Mouse (Mus musculus): ENCODE measurements around the gene Fiz1.

Fiz1 gene

DNA sequence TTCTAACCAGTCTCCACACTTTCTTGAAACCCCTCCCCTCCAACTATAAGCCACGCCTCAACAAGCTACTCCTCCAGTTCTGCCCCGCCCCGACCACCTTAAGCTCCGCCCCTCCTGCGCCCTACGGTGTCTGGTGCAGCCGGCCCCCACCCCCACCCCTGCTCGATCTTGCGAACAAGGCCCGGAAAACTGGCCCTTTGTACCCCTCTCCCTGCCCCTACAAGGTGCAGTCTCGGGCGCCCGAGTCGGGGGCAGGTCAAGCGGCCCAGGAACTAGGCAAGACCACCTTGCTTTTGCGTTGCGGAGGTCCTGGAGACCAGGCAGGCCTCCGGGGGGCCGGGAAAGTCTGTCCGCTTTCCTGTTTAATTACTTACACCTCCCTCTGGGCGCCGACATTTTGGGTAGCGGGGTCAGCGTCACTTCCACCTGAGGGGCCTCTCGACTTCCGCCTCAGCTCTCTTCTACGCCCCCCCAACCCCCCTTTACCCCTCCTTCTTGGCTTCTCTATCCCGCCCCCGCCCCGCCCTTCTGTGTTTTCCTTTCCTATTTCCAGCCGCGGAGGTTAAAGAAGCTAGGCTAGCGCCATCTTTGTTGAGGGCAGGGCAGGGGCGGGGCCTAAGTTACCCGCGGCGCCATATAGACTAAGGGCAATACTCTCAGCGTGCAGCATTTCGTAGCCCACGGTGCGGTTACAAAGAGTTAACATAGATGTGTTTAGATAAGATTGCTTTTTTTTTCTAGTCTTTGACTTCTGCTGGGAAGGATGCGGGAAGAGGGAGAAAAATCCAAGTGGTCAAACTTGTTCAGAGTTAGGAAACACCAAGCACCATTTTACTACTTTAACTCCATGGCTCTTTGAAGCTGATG is at the start of gene Fiz1, which contains the start of gene Zfp524:
Gene Fiz1, minus strand, starts transcription at position 447 of the 867 bp plus-strand sequence.
Gene Zfp524, plus strand, starts transcription at position 165 of the 867 bp plus-strand sequence.
- peak; percentile 98 for DNase-seq (ENCODE audit: low read depth, low spot score)

DNA sequence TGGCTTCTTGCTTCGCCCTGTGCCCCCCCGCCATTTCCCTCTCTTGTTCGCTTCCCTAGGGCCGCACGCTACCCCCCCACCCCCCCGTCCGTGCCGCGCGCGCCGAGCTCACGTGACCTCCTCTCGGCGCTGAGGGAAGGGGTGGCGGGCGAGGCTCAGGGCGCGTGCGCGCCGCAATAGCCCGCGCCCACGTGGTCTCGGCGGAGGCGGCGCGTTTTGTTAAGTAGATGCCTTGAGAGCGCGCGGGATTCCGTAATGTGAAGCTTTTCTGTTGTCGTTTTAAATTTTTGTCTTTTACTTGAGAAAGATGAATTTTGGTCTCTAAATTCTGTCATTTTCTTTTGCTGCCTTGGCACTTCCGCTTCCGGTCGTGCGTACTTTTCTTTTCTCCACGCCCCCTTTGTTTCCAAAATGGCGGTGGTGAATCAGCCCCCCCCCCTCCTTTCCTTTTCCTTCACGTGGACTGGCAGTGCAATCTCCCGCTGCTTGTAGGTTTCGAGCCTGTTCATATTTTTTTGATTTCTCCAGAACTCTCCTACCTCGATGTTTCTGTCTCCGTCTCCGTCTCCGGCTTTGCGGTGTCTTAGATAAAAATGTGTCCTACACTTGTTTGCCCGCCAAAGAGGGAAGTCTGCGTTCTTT is 48.0 kb upstream of the Fiz1 start:
- peak; percentile 91 for DNase-seq (ENCODE audit: low read depth, low spot score)

DNA sequence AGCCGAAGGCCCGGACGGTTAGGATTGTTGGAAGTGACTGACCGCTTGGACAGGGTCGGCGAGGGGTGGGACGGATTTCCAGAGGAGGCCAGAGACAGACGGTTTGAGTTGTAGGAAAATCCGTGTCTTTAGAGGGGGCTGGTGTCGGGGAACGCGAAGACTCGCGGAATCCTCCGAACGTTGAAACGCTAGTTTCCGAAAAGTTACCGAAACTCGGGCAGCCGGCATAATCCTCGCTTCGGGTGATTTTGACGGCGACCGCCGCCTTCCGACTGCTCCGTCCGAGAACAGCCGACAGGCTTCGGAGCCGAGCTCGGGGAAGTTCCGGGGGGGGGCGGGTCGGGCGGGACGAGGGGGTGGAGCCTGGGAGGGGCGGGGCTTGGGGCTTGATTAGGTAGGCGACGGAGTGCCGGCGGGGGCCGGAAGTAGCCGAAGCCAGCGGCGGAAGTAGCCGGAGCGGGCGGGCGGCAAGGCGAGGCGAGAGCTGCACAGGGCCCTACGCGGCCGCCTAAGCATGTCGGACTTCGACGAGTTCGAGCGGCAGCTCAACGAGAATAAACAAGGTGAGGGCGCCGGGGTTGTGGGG is 47.4 kb upstream of the Fiz1 start, which contains the start of gene U2af2:
Gene U2af2, plus strand, starts transcription at position 370 of the 586 bp plus-strand sequence.
- DNase-seq (ENCODE audit: low read depth, low spot score): peak; percentile 96

DNA sequence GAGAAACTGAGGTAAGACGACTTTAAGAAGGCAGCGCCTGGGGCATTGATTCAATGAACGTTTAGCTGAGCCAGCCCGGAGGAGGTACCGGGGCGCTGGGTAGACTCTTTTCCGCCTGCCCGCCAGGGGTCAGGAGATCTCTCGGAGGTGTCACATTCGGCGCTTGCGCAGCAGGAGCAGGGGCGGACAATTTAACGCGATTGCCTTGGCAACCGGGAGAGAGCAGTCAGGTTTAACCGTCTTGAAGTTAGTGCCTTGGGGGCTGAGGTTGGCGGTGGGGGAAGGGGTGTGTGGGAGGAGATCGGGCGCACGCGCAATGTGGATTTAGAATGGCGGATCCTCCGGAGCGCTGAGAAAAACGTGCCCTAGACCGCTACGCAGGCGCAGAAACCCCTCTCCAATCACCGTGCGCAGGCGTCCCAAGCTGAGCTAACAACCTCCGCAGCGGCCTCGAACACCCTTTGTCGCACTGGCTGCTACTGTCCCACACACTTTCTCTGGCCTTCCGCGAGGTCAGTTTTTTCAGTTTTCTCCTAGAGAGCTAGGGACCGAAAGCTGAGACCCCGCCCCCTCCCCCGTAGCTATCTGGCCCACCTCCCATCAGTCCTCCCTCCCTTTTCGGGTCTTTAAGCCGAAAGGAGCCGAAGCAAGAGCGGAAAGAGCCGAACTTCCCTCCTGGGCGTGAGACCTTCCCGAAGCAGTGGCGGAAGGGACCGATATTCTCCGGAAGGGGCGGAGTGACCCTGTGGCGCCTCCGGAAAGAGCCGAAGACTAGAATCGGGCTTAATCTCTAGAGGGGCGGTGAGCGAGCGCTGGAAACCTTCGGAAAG is 46.7 kb upstream of the Fiz1 start:
- peak; percentile 99 for DNase-seq (ENCODE audit: low read depth, low spot score)

DNA sequence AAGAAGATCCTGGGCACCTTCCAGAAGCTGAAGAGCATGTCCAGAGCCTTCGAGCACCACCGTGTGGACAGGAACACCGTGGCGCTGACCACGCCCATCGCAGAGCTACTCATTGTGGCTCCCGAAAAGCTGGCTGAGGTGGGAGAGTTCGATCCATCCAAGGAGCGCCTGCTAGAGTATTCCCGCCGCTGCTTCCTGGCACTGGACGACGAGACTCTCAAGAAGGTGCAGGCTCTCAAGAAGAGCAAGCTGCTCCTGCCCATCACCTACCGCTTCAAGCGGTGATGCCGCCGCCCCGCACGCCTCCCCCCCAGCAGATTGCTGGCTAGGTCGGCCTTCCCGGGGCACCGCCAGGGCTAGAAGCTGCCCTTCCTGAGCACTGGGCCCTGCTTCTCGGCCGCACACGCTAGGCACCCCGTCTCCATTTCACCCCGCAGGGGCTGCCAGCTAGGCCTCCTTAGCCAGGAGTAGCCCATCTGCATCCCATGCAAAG is 45.8 kb upstream of the Fiz1 start:
- peak; percentile 84 for DNase-seq (ENCODE audit: low read depth, low spot score)

DNA sequence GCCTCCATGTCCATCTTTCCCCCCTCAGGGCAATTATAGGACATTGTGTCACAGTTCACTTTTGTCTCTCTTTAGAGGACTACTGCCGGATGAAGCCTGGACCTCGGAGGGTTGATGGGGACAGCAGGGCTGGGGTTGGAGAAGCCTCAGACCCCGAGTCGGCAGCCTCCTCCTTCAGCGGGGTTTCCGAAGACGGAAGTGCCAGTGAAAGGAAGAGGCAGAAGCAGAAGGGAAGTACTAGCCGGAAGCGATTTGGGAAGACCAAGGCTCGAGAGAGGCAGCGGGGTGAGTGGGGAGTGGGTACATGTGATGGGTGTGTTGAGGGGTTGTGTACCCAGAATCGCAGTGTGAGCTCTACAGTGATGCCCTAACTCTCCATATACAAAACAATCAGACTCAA is 44.9 kb upstream of the Fiz1 start:
- no peak for DNase-seq (ENCODE audit: low read depth, low spot score)

DNA sequence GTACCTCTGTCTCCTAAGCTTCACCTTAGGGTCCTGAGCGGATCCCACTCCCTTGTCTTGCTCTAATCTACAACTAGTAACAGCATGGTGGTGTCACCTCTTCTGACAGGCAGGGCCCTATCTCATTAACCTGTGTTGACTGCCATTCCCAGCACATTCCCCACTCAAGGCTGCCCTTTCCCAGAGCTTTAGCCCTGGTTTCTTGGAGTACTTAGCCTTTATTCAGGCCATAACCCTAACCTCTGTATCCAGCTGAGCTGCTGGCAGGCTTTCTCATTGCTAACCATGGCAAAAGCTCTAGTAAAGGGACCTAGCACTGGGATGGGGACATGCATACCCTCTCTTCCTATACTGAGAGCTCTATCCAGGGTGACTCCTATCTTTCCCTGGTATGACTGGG is 44.1 kb upstream of the Fiz1 start:
- DNase-seq (ENCODE audit: low read depth, low spot score): no peak

DNA sequence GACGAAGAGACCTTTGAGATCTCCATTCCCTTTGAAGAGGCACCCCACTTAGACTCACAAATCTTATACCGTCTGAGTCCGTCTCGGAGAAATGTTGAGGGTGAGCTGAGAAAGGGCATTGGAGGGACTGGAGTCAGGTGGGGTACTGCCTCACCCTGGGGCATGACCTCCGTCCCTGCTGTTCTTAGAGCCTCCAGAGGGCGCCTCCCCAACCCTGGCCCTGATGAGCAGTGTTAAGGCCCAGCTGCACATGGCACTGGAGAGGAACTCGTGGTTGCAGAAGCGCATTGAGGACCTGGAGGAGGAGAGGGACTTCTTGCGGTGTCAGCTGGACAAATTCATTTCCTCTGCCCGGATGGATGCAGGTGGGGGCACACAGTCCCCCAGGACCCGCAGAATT is 43.3 kb upstream of the Fiz1 start:
- peak; percentile 52 for DNase-seq (ENCODE audit: low read depth, low spot score)

DNA sequence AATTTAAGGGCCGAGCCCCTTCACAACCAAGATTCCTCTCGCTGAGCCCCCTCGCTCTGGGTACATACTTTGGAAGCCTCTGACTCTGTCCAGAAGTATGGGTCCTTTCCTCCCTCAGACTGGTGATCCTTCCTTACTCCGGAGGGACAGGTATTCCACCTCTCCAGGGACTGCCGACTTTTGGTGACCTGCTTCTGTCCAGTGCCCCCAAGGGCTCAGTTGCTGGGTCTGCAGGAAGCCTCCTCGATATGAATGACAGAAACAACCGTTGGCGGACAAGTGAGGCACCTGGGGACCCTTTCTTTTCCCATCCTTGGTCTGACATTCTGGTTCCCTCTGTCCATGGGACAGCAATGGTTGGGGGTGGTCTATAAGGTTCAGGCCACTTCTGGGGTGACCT is 42.9 kb upstream of the Fiz1 start:
- DNase-seq (ENCODE audit: low read depth, low spot score): no peak

DNA sequence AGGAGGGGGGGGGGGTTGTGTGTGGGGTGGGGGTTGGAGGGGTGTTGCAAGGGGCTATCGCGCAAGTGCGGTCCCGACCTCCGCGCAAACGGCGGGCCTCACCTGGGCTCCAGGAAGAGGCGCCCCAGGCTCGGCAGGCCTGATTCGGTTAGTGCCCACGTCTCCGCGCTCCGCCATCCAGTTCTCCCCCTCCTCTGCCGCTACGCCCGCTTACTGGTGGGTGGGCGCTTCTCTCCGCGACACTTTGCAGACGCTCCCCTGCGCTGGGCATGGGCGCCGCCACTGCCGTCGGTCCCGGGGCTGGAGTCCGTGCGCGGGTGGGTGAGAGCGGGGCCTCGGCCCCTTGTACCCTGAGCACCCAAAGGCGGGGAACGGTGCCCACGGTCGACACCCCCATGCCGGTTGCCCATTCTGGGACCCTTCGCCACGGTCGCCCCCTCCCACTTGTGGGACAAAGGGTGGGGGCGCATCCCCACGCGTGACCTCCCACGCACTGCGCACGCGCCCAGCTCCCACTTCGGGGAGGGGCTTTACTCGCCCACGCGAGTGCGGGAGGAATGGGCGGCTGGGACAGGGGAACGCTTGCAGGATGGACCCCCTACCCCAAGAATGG is 42.3 kb upstream of the Fiz1 start:
- no peak for DNase-seq (ENCODE audit: low read depth, low spot score)

DNA sequence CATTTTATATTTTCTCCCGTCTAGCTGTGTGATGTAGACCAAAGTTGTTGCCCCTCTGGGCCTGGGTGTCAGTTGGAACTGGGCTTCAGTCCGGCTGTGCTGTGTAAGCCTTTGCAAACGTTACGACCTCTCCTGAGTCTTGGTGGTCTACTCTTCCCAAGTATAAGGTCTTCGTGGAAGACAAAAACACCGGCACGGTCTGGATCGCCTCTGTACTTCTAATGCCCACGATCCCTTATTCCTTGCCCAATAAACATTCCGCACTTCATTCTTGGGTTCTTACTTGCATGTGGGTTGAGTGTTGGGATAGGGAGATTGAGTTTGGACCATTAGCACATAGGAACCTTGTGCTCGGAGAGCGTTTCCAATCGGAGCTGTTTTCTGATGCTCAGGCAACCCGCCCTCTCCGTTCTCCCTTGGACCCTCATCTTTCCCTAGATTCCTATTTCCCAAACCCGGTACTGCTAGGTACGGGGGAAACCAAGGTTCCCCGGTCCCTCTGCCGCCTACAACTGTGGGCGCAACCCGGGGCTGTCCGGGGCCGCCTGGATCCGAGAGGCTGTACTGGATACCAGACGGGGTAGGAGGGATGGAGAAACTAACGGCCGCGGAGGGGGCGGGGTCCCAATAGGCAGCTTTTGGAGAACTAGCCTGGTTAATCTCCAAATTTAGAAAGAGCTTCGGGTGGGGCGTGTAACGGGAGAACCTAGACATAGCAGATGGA is 39.1 kb upstream of the Fiz1 start:
- no peak for DNase-seq (ENCODE audit: low read depth, low spot score)

DNA sequence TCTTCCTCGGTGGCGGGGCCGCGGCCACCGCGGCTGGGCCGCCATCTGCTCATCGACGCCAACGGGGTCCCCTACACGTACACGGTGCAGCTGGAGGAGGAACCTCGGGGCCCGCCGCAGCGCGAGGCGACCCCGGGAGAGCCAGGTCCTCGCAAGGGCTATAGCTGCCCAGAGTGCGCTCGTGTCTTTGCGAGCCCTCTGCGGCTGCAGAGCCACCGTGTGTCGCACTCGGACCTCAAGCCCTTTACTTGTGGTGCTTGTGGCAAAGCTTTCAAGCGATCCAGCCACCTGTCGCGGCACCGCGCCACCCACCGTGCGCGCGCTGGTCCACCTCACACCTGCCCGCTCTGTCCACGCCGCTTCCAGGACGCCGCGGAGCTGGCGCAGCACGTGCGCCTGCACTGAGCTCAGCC is 38.4 kb upstream of the Fiz1 start:
- peak; percentile 35 for DNase-seq (ENCODE audit: low read depth, low spot score)

DNA sequence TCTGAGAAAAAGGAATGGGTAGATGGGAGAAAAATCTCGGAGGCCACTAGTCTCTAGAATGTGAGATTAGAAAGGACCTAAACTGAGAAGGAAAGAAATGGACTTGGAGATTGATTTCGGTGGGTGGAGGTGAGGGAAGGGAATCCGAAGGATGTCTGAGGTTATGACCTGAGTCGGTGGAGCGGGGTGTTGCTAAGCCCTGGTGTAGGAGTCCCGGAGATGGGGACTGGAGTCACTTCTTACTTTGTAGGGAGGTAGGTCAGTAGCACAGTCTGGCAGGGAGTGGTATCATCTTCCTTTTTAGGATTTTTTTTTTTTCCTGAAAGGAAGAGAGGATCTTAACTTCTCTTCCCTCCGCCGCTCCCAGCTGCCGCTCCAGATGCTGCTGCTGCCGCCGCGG is 37.9 kb upstream of the Fiz1 start:
- peak; percentile 36 for DNase-seq (ENCODE audit: low read depth, low spot score)

DNA sequence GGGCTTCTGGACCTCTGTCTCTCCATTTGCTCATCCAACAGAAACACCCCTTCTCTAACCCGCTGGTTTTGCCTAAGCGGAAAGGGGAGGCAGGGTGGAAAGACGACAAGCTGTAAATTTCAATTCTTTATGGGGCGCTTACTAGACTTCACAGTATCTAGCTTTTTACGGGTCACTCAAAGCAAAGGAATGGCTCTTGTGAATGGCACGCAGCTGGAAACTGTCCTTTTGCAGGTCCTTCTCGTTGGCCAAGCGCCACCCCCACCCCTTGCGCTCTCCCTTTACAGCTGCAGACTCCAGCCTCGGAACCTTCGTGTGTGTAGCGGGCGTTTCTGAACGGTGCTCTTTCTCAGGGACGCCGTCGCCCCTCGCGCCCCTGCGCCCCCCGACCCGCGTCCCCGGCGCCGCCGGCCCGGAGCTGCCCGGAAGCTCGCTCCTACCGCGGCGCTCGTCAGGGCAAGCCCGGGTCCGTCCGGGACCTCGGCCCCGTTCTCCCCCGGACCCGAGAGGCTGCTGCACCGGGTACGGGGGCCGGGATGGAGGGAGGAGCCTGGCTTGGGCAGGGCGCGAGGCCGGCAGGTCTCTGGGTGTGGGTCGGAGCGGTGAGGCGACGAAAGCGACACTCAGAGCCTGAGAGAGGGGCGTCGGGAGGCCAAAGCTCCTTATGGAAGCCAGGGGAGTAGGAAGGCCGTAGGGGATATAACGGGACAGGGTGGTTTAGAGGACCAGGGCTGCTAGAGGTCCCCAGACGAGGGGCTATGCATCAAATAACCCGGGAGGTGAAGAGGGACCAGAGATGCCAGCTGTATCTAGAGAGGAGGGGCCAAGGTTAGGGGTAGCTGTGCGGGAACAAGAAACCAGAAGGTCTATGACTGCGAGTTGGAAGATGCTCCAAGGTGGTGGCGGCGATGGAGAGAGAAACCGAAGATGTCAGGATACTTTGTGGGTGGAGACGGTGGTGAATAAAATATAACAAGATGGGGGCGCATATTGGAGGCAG is 37.0 kb upstream of the Fiz1 start, which contains the start of gene Zfp580:
Gene Zfp580, plus strand, starts transcription at position 346 of the 1,000 bp plus-strand sequence.
- DNase-seq (ENCODE audit: low read depth, low spot score): peak; percentile 76

DNA sequence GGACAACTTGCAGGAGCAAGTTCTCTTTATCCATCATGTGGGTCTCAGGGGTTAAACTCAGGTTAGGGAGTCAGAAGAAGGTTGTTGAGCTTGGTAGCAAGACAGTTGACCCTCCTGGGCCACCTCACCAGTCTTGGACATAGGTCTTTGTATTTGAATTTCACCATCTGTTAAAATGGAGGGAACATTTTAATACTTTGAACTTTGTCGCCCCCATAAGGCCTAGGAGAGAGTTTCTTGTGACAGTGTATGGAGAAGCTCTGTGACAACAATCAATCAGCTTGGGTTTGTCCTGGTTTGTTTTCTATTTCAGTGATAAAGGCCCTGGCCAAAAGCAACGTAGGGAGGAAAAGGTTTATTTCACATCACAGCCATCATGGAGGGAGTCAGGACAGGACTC is 32.8 kb upstream of the Fiz1 start:
- DNase-seq (ENCODE audit: low read depth, low spot score): peak; percentile 77

DNA sequence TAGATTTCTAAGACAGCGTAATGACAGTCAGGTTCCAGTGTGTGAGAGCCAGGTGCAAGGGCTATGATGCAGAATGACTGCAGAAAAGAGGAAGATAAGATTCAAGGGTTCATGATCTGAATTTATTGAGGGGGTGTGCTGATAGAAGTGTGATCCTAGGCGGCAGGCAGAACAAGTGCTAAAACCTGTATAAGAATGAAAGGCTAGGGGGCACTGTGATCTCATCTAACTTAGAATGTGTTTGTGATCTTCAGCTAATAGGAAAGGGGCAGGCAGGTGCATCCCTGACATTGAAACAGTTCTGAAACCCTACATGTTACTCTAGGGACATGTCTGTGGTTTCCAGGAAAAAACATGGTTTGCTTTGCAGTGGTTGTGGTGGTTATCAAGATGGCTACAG is 31.6 kb upstream of the Fiz1 start:
- no peak for DNase-seq (ENCODE audit: low read depth, low spot score)

DNA sequence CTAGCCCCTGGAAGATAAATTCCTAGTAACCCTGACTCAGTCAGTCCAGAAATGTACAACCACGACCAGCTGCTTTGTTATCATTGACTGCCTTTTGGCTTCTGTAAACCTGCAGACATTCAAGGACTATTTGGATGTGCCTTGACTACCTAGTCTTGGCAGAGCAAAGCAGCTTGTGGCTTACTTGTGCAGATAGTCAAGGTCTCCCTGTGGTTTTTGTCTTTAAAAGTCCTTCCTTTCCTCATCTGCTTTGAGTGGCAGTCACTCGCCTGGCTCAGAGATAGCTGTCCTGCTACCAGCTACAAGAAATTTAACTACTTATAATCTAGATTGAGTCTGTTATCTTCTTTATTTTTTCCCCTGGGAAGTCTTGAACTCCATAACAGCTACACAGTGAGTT is 30.5 kb upstream of the Fiz1 start:
- no peak for DNase-seq (ENCODE audit: low read depth, low spot score)

DNA sequence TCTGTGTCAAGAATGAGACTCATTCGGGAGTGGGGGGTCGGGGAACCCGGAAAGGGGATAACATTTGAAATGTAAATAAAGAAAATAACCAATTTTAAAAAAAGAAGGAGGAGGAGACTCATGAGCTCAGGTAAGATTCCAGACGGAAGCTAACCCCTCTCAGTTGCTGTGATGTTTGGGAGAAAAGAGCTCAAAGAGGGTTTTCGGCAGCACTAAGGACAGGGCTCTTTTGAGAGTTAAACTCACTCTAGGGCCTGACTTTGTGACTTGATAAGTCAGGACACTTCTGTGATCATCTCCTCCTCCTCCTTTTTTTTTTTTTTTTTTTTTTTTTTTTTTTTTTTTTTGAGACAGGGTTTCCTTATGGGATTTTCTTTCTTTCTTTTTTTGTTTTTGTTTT is 24.4 kb upstream of the Fiz1 start:
- DNase-seq (ENCODE audit: low read depth, low spot score): no peak

Data from CD4-positive, CD25-positive, alpha-beta regulatory T cell, adult 2 months (primary cell).